Mouse (Mus musculus) CH12.LX (cell line): ENCODE measurements around the gene Creb3.

Experiments
- CHD1 ChIP-seq: IDR thresholded peaks from 2 replicates; pipeline ENCODE4 v1.6.1; 2012; ENCODE audit warnings: low read depth, low read length, improper control_type of control experiment, inconsistent platforms
- CTCF ChIP-seq, 2 experiments: IDR thresholded peaks in 1 of 2; conservative IDR thresholded peaks in 1 of 2; 2 replicates each; pipeline ENCODE4 v1.5.1; 2011 to 2012; ENCODE audit warnings: low read depth in 2 of 2, low read length in 2 of 2, improper control_type of control experiment in 1 of 2, inconsistent platforms in 1 of 2, mild to moderate bottlenecking in 1 of 2, moderate library complexity in 1 of 2
- EP300 ChIP-seq: IDR thresholded peaks from 2 replicates; pipeline ENCODE4 v1.6.1; 2011; ENCODE audit warnings: low read length, improper control_type of control experiment
- MAFK ChIP-seq: IDR thresholded peaks from 2 replicates; pipeline ENCODE4 v1.6.1; 2011; ENCODE audit warnings: low read length, improper control_type of control experiment; ENCODE audit not compliant: insufficient replicate concordance
- MXI1 ChIP-seq: IDR thresholded peaks from 2 replicates; pipeline ENCODE4 v1.6.1; 2011; ENCODE audit warnings: mild to moderate bottlenecking, low read depth, low read length, improper control_type of control experiment
- MYC ChIP-seq: IDR thresholded peaks from 2 replicates; pipeline ENCODE4 v1.6.1; 2011; ENCODE audit warnings: low read depth, mild to moderate bottlenecking, improper control_type of control experiment, low read length
- POLR2A ChIP-seq: IDR thresholded peaks from 2 replicates; pipeline ENCODE4 v1.6.1; 2011; ENCODE audit warnings: low read depth, mild to moderate bottlenecking, improper control_type of control experiment, low read length
- POLR2AphosphoS2 ChIP-seq: IDR thresholded peaks from 2 replicates; pipeline ENCODE4 v1.6.1; 2011; ENCODE audit warnings: low read depth, low read length, improper control_type of control experiment
- TCF12 ChIP-seq: IDR thresholded peaks from 2 replicates; pipeline ENCODE4 v1.6.1; 2014; ENCODE audit warnings: low read depth, mild to moderate bottlenecking, inconsistent platforms, low read length, improper control_type of control experiment
- UBTF ChIP-seq: IDR thresholded peaks from 2 replicates; pipeline ENCODE4 v1.6.1; 2012; ENCODE audit warnings: low read depth, mild to moderate bottlenecking, inconsistent platforms, low read length, improper control_type of control experiment, moderate library complexity
- USF1 ChIP-seq: IDR thresholded peaks from 2 replicates; pipeline ENCODE4 v1.6.1; 2014; ENCODE audit warnings: low read depth, mild to moderate bottlenecking, inconsistent platforms, low read length, improper control_type of control experiment
- USF2 ChIP-seq: conservative IDR thresholded peaks from 2 replicates; pipeline ENCODE4 v1.6.1; 2011; ENCODE audit warnings: low read depth, low read length, improper control_type of control experiment
- ZNF384 ChIP-seq: IDR thresholded peaks from 2 replicates; pipeline ENCODE4 v1.6.1; 2012; ENCODE audit warnings: low read depth, low read length, improper control_type of control experiment, inconsistent platforms

- no peak for TF ChIP-seq POLR2AphosphoS2
- TF ChIP-seq POLR2A = no peak
- TF ChIP-seq MXI1 = no peak
- no peak for TF ChIP-seq CTCF (conservative IDR thresholded peaks at IDR 0.05 in 1 of 2, IDR thresholded peaks at IDR 0.05 in 1 of 2; ENCODE audit: low read depth in 2 of 2, low read length in 2 of 2)
- TF ChIP-seq CHD1 = no peak
- TF ChIP-seq USF2 = no peak
- no peak for TF ChIP-seq TCF12
- TF ChIP-seq MAFK = no peak
- no peak for TF ChIP-seq USF1
- no peak for TF ChIP-seq EP300
- TF ChIP-seq ZNF384 = no peak
- no peak for TF ChIP-seq UBTF
- TF ChIP-seq MYC = no peak
Measured at GRCm38 (mm10) chr4:43600195-43600934, 38.2 kb downstream of the Creb3 start.
